Mouse (Mus musculus) MEL (cell line): ENCODE results near the gene Bsn. TPM values are rescaled to one million over a fixed set of nuclear protein-coding genes. Genes with fewer than 3 reads are reported as not detected.

ENCODE experiments used
- DNase-seq: peaks from one replicate; pipeline ENCODE4 v3.0.0; 2011; ENCODE audit warnings: low read depth, low spot score
- H3K27ac ChIP-seq: 2 replicates; pipeline ENCODE4 v1.5.1; 2012; ENCODE audit warnings: low read depth, mild to moderate bottlenecking, control low read depth, low read length, moderate library complexity; ENCODE audit not compliant: control insufficient read depth
- H3K27me3 ChIP-seq, 2 experiments: fragments of 150-350 bp in 1 of 2; sonication (generic) in 1 of 2; 2 replicates each; pipeline ENCODE4 v1.6.1; 2012; ENCODE audit warnings: low read length in 2 of 2, mild to moderate bottlenecking in 2 of 2, improper control_type of control experiment in 1 of 2, moderate library complexity in 1 of 2; ENCODE audit not compliant: insufficient read depth in 2 of 2, control insufficient read depth in 1 of 2
- H3K36me3 ChIP-seq, 2 experiments: 2 replicates each; pipeline ENCODE4 v1.6.1; 2012 to 2014; ENCODE audit warnings: low read length in 2 of 2, improper control_type of control experiment in 1 of 2, inconsistent platforms in 1 of 2, mild to moderate bottlenecking in 1 of 2; ENCODE audit not compliant: insufficient read depth in 2 of 2, control insufficient read depth in 1 of 2
- H3K4me1 ChIP-seq, 2 experiments: fragments of 150-350 bp in 1 of 2; sonication (generic) in 1 of 2; 2 replicates each; pipeline ENCODE4 v1.6.1; 2012; ENCODE audit warnings: low read length in 2 of 2, improper control_type of control experiment in 1 of 2, mild to moderate bottlenecking in 1 of 2; ENCODE audit not compliant: insufficient read depth in 2 of 2, control insufficient read depth in 1 of 2
- H3K4me3 ChIP-seq, 2 experiments: fragments of 150-350 bp in 1 of 2; sonication (generic) in 1 of 2; 2 replicates each; pipeline ENCODE4 v1.5.1; 2012; ENCODE audit warnings: low read depth in 2 of 2, low read length in 2 of 2, mild to moderate bottlenecking in 2 of 2, moderate library complexity in 2 of 2, control low read depth in 1 of 2, improper control_type of control experiment in 1 of 2; ENCODE audit not compliant: control insufficient read depth in 1 of 2, insufficient read depth in 1 of 2
- H3K79me2 ChIP-seq: 2 replicates; pipeline ENCODE4 v1.6.1; 2012; ENCODE audit warnings: mild to moderate bottlenecking, low read length, moderate library complexity; ENCODE audit not compliant: control insufficient read depth, poor library complexity, insufficient read depth
- H3K9ac ChIP-seq: 2 replicates; pipeline ENCODE4 v1.6.1; 2012; ENCODE audit warnings: low read depth, mild to moderate bottlenecking, control low read depth, low read length, moderate library complexity; ENCODE audit not compliant: control insufficient read depth, poor library complexity, severe bottlenecking
- H3K9me3 ChIP-seq: fragments of 150-350 bp; sonication (generic); replicated peaks from 2 replicates; pipeline ENCODE4 v1.6.1; 2012; ENCODE audit warnings: mild to moderate bottlenecking, low read length, improper control_type of control experiment, moderate library complexity; ENCODE audit not compliant: insufficient read depth
- BHLHE40 ChIP-seq: IDR thresholded peaks from 2 replicates; pipeline ENCODE4 v1.6.1; 2012; ENCODE audit warnings: low read depth, mild to moderate bottlenecking, inconsistent platforms, low read length, improper control_type of control experiment, borderline replicate concordance
- CHD2 ChIP-seq: IDR thresholded peaks from 2 replicates; pipeline ENCODE4 v1.6.1; 2011; ENCODE audit warnings: low read length, improper control_type of control experiment
- CTCF ChIP-seq, 3 experiments: IDR thresholded peaks in 2 of 3; conservative IDR thresholded peaks in 1 of 3; 2 replicates each; pipeline ENCODE4 v1.5.1; 2011 to 2012; ENCODE audit warnings: low read length in 3 of 3, low read depth in 2 of 3, mild to moderate bottlenecking in 2 of 3, improper control_type of control experiment in 1 of 3, inconsistent platforms in 1 of 3, mixed read lengths in 1 of 3, moderate library complexity in 1 of 3; ENCODE audit not compliant: control insufficient read depth in 1 of 3, insufficient read depth in 1 of 3, poor library complexity in 1 of 3, severe bottlenecking in 1 of 3
- E2F4 ChIP-seq: IDR thresholded peaks from 2 replicates; pipeline ENCODE4 v1.6.1; 2011; ENCODE audit warnings: low read depth, low read length, improper control_type of control experiment, borderline replicate concordance
- ETS1 ChIP-seq: IDR thresholded peaks from 2 replicates; pipeline ENCODE4 v1.6.1; 2012; ENCODE audit warnings: low read depth, mild to moderate bottlenecking, inconsistent platforms, low read length, improper control_type of control experiment, moderate library complexity
- KAT2A ChIP-seq: conservative IDR thresholded peaks from 2 replicates; pipeline ENCODE4 v1.6.1; 2012; ENCODE audit warnings: low read depth, low read length, improper control_type of control experiment, inconsistent platforms
- MAX ChIP-seq: IDR thresholded peaks from 2 replicates; pipeline ENCODE4 v1.6.1; 2011; ENCODE audit warnings: low read length, improper control_type of control experiment
- MYC ChIP-seq: IDR thresholded peaks from 2 replicates; pipeline ENCODE4 v1.6.1; 2011; ENCODE audit warnings: low read depth, mild to moderate bottlenecking, low read length, improper control_type of control experiment, moderate library complexity
- NELFE ChIP-seq: IDR thresholded peaks from 2 replicates; pipeline ENCODE4 v1.6.1; 2011; ENCODE audit warnings: low read depth, low read length, improper control_type of control experiment
- SIN3A ChIP-seq: IDR thresholded peaks from 2 replicates; pipeline ENCODE4 v1.6.1; 2012; ENCODE audit warnings: low read length, improper control_type of control experiment, inconsistent platforms
- TBP ChIP-seq: IDR thresholded peaks from 2 replicates; pipeline ENCODE4 v1.8.0; 2011; ENCODE audit warnings: low read depth, low read length, improper control_type of control experiment
- UBTF ChIP-seq: IDR thresholded peaks from 2 replicates; pipeline ENCODE4 v1.6.1; 2012; ENCODE audit warnings: low read depth, mild to moderate bottlenecking, inconsistent platforms, low read length, improper control_type of control experiment, moderate library complexity, borderline replicate concordance; ENCODE audit not compliant: insufficient read depth
- USF1 ChIP-seq: IDR thresholded peaks from 2 replicates; pipeline ENCODE4 v1.6.1; 2014; ENCODE audit warnings: low read depth, mild to moderate bottlenecking, inconsistent platforms, low read length, improper control_type of control experiment, moderate library complexity
- USF2 ChIP-seq, 2 experiments: IDR thresholded peaks; 2 replicates each; pipeline ENCODE4 v1.6.1; 2011 to 2012; ENCODE audit warnings: improper control_type of control experiment in 2 of 2, low read length in 2 of 2, borderline replicate concordance in 1 of 2, inconsistent platforms in 1 of 2, low read depth in 1 of 2, mild to moderate bottlenecking in 1 of 2; ENCODE audit not compliant: insufficient read depth in 1 of 2
- ZC3H11A ChIP-seq: IDR thresholded peaks from 2 replicates; pipeline ENCODE4 v1.6.1; 2012; ENCODE audit warnings: low read depth, mild to moderate bottlenecking, inconsistent platforms, low read length, improper control_type of control experiment
- polyA plus RNA-seq, 2 experiments: library from polyadenylated mRNA; stranded (reverse) in 1 of 2; unstranded in 1 of 2; fragments of >175 nt in 1 of 2; fragments of >200 nt in 1 of 2; gene quantifications; 2 replicates each; pipeline versions ENCODE4 v1.2.1 to v1.2.4; 2012; ENCODE audit warnings: low replicate concordance in 2 of 2, low read depth in 1 of 2; ENCODE audit not compliant: insufficient read length in 2 of 2, insufficient read depth in 1 of 2, missing spikeins in 1 of 2
- total RNA-seq: library from RNA; depleted of rRNA; stranded (reverse); fragments of 300-350 nt; gene quantifications from 2 replicates; pipeline ENCODE4 v1.2.3, GENCODE M21; 2012

Gene Bsn
- total and polyA plus RNA-seq, 3 experiments = 3.5 to 5.6 TPM; not detected in 1

DNA sequence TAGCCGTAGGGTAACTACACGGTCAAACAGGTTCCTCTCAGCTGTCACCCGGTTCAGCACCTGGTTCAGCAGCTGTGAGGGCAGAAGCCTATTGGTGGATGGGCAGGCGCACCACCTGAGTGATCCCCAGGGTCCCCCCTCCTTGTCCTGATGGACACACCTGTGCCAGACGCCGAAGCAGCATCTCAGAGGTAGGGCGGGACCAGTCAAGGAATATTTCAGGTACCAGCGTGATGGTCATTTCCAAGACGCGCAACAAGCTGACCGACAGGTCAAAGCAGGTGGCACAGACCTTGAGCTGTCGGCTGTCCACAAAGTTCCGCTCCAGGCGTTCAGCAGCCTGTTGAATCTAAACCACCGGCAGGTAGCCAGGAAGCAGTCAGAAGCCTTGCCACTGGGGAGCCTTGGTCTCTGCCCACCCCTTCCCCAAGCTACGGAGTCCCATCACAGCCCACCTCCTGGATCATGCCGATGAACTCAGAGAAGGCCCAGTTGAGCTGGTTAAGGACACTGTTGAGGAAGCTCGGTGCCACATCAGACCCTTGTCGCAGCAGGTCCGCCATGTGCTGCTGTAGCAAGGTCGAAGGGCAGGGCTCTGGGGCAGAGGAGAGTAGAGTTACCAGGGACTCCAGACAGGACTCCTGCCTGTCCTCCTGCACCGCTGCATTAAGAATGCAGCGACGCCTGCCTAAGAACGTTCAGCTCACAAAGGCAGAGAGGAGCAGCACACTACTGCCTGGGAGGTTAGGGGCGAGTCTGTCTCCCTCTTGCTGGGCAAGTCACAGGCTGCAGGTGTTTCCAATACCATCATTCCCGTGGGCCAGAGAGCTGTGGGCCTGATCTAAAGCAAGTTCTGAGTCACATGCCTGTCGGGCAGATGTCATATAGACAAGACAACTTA lies 133.6 kb downstream of the Bsn start:
- no peaks in the 10 kb centered on the region for H3K27me3 ChIP-seq
- no peak for DNase-seq
- TF ChIP-seq MYC (no peak), USF1 (no peak), SIN3A (no peak), KAT2A (no peak)
- H3K9ac ChIP-seq = no peak overlapping the region
- H3K4me3 ChIP-seq = no peak overlapping the region
- no peak overlapping the region for H3K27ac ChIP-seq
- no peaks in the 10 kb centered on the region; a peak in 1 of 4 replicates for H3K36me3 ChIP-seq
- H3K79me2 ChIP-seq = no peaks in the 10 kb centered on the region
- peaks cover 0 to 3% of the 10 kb centered on the region in 2 experiments; a peak in 1 of 4 replicates for H3K4me1 ChIP-seq
- H3K9me3 ChIP-seq = no peaks in the 10 kb centered on the region

DNA sequence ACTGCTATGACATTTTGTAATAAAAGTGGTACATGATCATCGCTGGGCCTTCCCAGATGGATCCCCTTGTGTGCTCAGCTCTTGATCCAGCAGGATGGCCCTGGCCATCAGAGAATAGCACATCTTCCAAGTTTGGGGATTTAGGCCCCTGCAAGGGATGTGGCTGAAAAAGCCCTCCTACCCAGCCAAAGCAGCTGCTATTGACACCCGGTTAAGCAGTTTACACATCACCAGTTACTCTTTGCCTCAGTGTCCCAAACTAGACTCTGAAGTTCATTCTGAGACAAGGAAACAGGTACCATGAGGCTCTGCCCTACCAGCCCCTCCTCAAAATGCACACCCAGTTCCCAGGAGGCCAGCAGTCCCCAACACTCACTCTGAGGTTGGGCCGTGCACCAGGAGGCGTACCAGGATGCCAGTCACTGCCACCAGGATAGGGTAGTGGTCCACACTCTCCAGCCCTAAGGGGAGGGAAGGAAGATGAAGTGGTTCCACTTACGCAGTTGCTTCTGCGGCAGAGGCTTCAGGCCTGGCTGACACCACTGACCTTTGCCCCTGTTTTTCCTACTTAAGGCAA lies 134.4 kb downstream of the Bsn start:
- H3K9ac ChIP-seq = no peak overlapping the region
- H3K4me1 ChIP-seq = peaks cover 0 to 3% of the 10 kb centered on the region in 2 experiments; a peak in 1 of 4 replicates
- no peak overlapping the region for H3K4me3 ChIP-seq
- DNase-seq = no peak
- H3K27me3 ChIP-seq = no peaks in the 10 kb centered on the region
- H3K9me3 ChIP-seq = no peaks in the 10 kb centered on the region
- no peaks in the 10 kb centered on the region; a peak in 1 of 4 replicates for H3K36me3 ChIP-seq
- no peaks in the 10 kb centered on the region for H3K79me2 ChIP-seq
- no peak overlapping the region for H3K27ac ChIP-seq
- TF ChIP-seq BHLHE40 (no peak), ETS1 (no peak), UBTF (no peak), ZC3H11A (no peak), CTCF (IDR thresholded peaks at IDR 0.05 in 2 of 3, conservative IDR thresholded peaks at IDR 0.05 in 1 of 3; ENCODE audit: control insufficient read depth in 1 of 3, insufficient read depth in 1 of 3, low read depth in 2 of 3, low read length in 3 of 3, poor library complexity in 1 of 3, severe bottlenecking in 1 of 3) (no peak), E2F4 (no peak), USF1 (no peak), USF2 (IDR thresholded peaks at IDR 0.05; ENCODE audit: borderline replicate concordance in 1 of 2, insufficient read depth in 1 of 2, low read depth in 1 of 2, low read length in 2 of 2) (no peak), KAT2A (no peak), CHD2 (no peak), NELFE (no peak), MAX (no peak), TBP (no peak)
